Comparison of ENCODE assay signal across 18 mouse cellular contexts in genomic region chr11:108958349-108958748, GRCm38 (mm10). TPM values are rescaled to one million over a fixed set of nuclear protein-coding genes. Genes with fewer than 3 reads are reported as not detected.
DNase-seq lines count a peak whose midpoint lies in the region; ATAC-seq lines count a peak whose summit lies in the region.
"Had no signal": no experiment of that assay in that cellular context is flagged by ENCODE, and none has a peak within 500 bp of the region (broad histone marks: within the 10 kb centered on the region; RNA-seq: fewer than 3 reads in every experiment).

No protein-coding gene starts in this region.

- H3K27me3 ChIP-seq in forebrain, embryonic 16.5 days (replicated peaks; ENCODE audit: control insufficient read depth, insufficient read depth, low read length) = no peaks in the 10 kb centered on the region
- no peaks in the 10 kb centered on the region for H3K27me3 ChIP-seq in neural tube, embryonic 14.5 days (ENCODE audit: control insufficient read depth, insufficient read depth, low read length)
- H3K27me3 ChIP-seq: liver, embryonic 13.5 days; megakaryocyte, embryonic 14.5 days had no signal

- WGBS in forebrain, embryonic 16.5 days = 27% methylated on average over 5 of the region's 5 CpGs
- 9% methylated on average over 5 of the region's 5 CpGs for WGBS in neural tube, embryonic 14.5 days

- DNase-seq in left cerebral cortex, postnatal 4 days = peak; percentile 92
- no peak for DNase-seq in left cerebral cortex, postnatal 14 days (ENCODE audit: low spot score in 2 of 2)
- DNase-seq in mesoderm, embryonic 11.5 days (ENCODE audit: low read depth, low spot score) = peak; percentile 62
- no peak for DNase-seq in kidney, adult 9 months
- no peak for DNase-seq in frontal cortex, postnatal 25 days (ENCODE audit: low spot score in 2 of 2)
- no peak for DNase-seq in adrenal gland, adult 2 months
- DNase-seq: cerebellum, adult 11 months; gastrocnemius, postnatal 25 days; layer of hippocampus, adult 9-11 months; liver, embryonic 13.5 days; right cerebral cortex, postnatal 4 days had no signal

- H3K27ac ChIP-seq in forebrain, embryonic 16.5 days (ENCODE audit: low read length) = no peak overlapping the region
- H3K27ac ChIP-seq in neural tube, embryonic 14.5 days (ENCODE audit: low read depth, low read length) = no peak overlapping the region
- H3K27ac ChIP-seq: kidney, postnatal 0 days; liver, embryonic 13.5 days had no signal

- 0 out of 2 replicates have a peak, but pooled peaks cover 3% of the 10 kb centered on the region for H3K9me3 ChIP-seq in forebrain, embryonic 16.5 days (ENCODE audit: control insufficient read depth, low read length)
- H3K9me3 ChIP-seq in neural tube, embryonic 14.5 days (ENCODE audit: control insufficient read depth, low read length) = no peaks in the 10 kb centered on the region
- H3K9me3 ChIP-seq: liver, embryonic 13.5 days had no signal

- intact Hi-C loops in left cerebral cortex, postnatal 4 days (cut with DNase I) = no loop called here
- intact Hi-C loops in left cerebral cortex, postnatal 14 days (cut with DNase I) = no loop called here

- H3K4me1 ChIP-seq in forebrain, embryonic 16.5 days (replicated peaks; ENCODE audit: control insufficient read depth, insufficient read depth, low read length) = peaks cover 7% of the 10 kb centered on the region
- H3K4me1 ChIP-seq in neural tube, embryonic 14.5 days (ENCODE audit: control insufficient read depth, insufficient read depth, low read length) = peaks cover 3% of the 10 kb centered on the region; the same call in 1 of the 2 replicates
- H3K4me1 ChIP-seq: liver, embryonic 13.5 days; megakaryocyte, embryonic 14.5 days had no signal

- H3K4me3 ChIP-seq in forebrain, embryonic 16.5 days (replicated peaks; ENCODE audit: low read length) = no peak overlapping the region
- no peak overlapping the region for H3K4me3 ChIP-seq in neural tube, embryonic 14.5 days (ENCODE audit: low read depth, low read length)
- H3K4me3 ChIP-seq: liver, embryonic 13.5 days; megakaryocyte, embryonic 14.5 days had no signal

- H3K4me2 ChIP-seq in forebrain, embryonic 16.5 days (ENCODE audit: low read length) = no peak overlapping the region
- no peak overlapping the region for H3K4me2 ChIP-seq in neural tube, embryonic 14.5 days (ENCODE audit: low read depth, low read length)
- H3K4me2 ChIP-seq: heart, embryonic 11.5 days; liver, embryonic 13.5 days had no signal

- no peak overlapping the region for H3K9ac ChIP-seq in forebrain, embryonic 16.5 days (replicated peaks; ENCODE audit: low read depth, low read length)
- no peak overlapping the region for H3K9ac ChIP-seq in neural tube, embryonic 14.5 days (replicated peaks; ENCODE audit: low read depth, low read length)
- H3K9ac ChIP-seq: liver, embryonic 13.5 days had no signal

- no peaks in the 10 kb centered on the region for H3K36me3 ChIP-seq in forebrain, embryonic 16.5 days (ENCODE audit: control insufficient read depth, insufficient read depth)
- no peaks in the 10 kb centered on the region for H3K36me3 ChIP-seq in neural tube, embryonic 14.5 days (ENCODE audit: control insufficient read depth, insufficient read depth, low read length)
- H3K36me3 ChIP-seq: G1E; liver, embryonic 13.5 days had no signal

- ATAC-seq in forebrain, embryonic 16.5 days = peak; percentile 54; the same call in 1 of the 2 replicates
- ATAC-seq in neural tube, embryonic 14.5 days (ENCODE audit: low read depth) = peak; percentile 76
- ATAC-seq: lung, postnatal 0 days had no signal

RNA-seq across cellular contexts. Expression of gene Axin2, which starts 38.2 kb away (rescaled TPM):
- total RNA-seq in left cerebral cortex, postnatal 4 days (2021) = 10 to 100 TPM; 31.1 to 35.9 TPM
- total RNA-seq in left cerebral cortex, postnatal 14 days (2021) = 10 to 100 TPM; 30.4 to 41.8 TPM
- 5.9 and 8.4 TPM in 2 replicates for polyA plus RNA-seq in forebrain, embryonic 16.5 days (2015; fragmentation: Nextera tagmentation; extraction: Ambion mirVana)
- 6.6 and 9.1 TPM in 2 replicates for polyA plus RNA-seq in neural tube, embryonic 14.5 days (2014; fragmentation: Nextera tagmentation; extraction: Ambion mirVana)
- 10 to 100 TPM; 28.6 to 47.1 TPM for total RNA-seq in adrenal gland, adult 2 months (2021)
- 25.7 and 31.4 TPM in 2 replicates for polyA plus RNA-seq in adrenal gland, adult 2 months (2012; rRNA removed)
- total RNA-seq: G1E had no signal
- polyA plus RNA-seq: G1E had no signal

Comparison
In these comparisons a context has a peak if more than half of its experiments do, and no peak if none do; other contexts are left out.
1. DNase-seq: peak in left cerebral cortex, postnatal 4 days (single experiment) and mesoderm, embryonic 11.5 days (single experiment); none in left cerebral cortex, postnatal 14 days (0 of 2), kidney, adult 9 months (single experiment), frontal cortex, postnatal 25 days (0 of 2) and adrenal gland, adult 2 months (single experiment).